Mouse (Mus musculus) bone marrow macrophage, adult 2 months (primary cell): ENCODE measurements around the gene Gsdmc4.

Experiments
- CTCF ChIP-seq: IDR thresholded peaks from 2 replicates; pipeline ENCODE4 v1.5.1; 2012; ENCODE audit warnings: low read depth, mild to moderate bottlenecking, low read length, moderate library complexity
- POLR2A ChIP-seq: IDR thresholded peaks from 2 replicates; pipeline ENCODE4 v1.6.1; 2012; ENCODE audit warnings: mild to moderate bottlenecking, low read depth, low read length, borderline replicate concordance

DNA sequence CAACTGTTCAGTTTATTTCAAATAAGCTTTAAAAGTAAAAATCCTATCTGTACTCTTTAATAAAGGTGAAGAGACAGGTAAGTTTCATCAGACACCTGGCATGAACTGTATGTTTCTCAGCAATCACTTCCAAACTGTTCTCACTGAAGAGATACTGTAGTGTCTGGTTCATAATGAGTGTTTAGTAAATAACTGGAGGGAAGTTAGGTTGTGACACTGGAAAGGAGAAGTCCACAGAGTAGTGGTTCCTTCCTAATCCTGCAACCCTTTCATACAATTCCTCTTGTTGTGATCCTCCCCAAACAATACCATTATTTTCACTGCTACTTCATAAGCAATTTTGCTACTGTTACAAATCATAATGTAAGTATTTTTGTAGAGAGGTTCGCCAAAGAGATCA is 20.6 kb upstream of the Gsdmc4 start:
- TF ChIP-seq CTCF (no peak), POLR2A (no peak)
